Mouse (Mus musculus) ovary, postnatal 36 days (tissue): ENCODE measurements around the gene Mrpl41.

Source experiments
- DNase-seq: peaks from one replicate; pipeline ENCODE4 v3.0.0; 2022; ENCODE audit warnings: low spot score, mixed read lengths

Gene Mrpl41

GRCm38 (mm10) chr2:24935057-24935796 lies 39.7 kb downstream of the Mrpl41 start, which contains the start of gene Arrdc1:
TSS of gene Arrdc1 (minus strand) at chr2:24935252.
- peak; percentile 92 for DNase-seq

DNA sequence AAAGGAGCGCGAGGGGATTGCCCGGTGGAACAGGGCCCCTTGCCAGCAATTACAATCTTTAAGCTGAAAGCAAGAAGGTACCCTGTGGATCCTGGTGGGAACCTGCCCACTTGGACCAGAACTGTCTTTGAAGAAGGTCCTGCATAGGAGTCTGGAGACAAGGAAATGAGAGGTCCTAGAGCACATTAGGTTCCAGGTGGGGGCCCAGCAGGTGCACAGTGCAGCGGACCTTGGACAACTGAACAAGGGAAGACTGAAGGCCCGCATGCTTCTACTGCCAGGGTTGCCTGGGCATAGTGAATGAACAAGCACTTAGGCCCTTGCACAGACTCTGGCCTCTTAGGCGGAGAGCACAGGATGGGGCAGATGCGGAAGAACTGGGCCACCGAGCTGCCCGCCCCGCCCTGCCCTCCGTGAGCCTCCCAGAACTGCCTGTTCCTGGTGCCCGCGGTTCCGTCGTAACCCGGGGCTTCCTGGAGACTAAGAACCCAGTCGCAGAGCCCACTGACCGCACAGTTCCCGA lies 40.4 kb downstream of the Mrpl41 start:
- no peak for DNase-seq

DNA sequence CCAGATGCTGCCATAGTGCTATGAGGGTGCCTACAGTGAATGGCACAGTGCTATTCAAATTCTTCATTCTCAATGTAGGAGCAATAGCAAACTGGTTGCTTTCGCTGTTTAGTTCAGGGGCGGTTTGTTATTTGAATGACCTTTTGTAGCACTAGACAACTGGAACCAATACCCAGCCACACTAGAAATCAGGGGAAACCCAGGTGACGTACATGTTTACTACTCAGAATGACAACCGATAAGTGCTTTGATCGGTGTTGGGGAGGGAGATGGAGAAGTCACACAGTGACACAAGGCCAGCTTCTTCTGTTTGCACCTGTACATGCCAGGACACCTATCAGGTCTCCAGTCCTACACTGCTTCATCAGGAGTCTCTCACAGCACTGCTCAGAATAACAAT lies 45.3 kb downstream of the Mrpl41 start:
- no peak for DNase-seq

DNA sequence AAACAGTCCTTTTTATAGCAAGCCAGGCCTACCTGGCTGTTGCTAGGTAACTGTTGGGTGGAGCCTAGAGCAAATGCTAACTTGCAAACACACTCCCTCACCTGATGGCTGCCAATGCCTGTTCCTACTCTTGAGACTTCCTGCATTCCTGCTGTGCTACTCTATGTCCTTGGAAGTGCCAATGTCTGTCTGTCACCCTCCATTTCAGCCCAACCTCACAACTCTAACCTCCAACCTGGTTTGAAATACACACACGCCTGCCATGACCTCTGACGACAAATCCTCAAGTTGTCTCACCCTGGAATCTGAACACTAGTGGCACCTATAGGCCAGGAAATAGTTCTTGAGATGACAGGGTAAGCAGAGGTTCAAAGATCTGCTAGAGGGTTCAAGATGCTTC lies 45.8 kb downstream of the Mrpl41 start:
- no peak for DNase-seq

DNA sequence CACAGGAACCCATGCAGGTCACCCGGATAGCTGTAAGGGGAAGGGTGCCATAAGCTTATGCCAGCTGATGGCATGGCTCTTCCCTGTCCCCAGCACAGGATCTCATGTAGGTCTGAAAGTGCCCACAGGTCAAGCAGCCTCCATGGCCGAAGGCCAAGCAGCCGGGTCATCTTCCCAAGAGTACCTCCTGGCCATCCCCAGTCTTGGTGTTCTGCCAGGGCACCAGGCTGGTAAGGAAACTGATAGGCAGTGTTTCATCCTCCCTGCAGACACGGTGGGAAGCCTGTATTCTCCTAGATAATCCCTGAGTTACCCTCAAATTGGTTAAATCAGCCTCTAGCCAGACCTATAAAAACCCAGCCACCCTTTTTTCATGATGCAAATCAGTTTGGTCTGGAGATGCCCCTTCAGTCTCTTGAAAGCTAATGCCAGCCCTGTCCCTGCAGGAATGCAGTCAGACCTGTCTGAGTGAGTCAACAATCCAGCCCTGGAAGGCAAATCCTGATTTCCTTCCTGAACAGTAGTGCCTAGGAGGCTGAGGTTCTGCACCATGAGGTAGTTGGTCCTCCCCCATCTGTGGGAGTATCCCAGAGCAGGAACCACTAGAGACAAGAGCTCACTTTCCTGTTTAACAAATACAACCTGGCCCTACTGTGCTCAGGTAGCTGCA lies 47.0 kb downstream of the Mrpl41 start:
- peak; percentile 44 for DNase-seq

DNA sequence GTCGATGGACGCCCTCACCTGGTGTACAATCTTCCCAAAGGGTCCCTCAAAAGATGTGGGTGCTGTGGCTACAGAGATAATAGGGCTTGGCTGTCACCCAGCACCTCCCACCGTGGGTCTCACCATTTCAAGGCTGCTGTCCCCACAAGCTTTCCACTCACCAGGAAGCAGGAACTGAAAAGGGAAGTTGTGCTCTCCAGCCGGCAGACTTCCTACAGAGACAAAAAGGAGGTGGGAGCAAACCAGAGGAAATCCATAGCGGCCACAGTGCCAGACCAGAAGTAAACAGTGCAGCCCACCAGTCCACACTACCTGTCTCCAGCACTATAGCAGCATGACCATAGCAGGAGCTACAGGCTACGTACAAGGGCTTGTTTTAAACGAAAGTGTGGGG lies 47.9 kb downstream of the Mrpl41 start:
- DNase-seq, result no peak

DNA sequence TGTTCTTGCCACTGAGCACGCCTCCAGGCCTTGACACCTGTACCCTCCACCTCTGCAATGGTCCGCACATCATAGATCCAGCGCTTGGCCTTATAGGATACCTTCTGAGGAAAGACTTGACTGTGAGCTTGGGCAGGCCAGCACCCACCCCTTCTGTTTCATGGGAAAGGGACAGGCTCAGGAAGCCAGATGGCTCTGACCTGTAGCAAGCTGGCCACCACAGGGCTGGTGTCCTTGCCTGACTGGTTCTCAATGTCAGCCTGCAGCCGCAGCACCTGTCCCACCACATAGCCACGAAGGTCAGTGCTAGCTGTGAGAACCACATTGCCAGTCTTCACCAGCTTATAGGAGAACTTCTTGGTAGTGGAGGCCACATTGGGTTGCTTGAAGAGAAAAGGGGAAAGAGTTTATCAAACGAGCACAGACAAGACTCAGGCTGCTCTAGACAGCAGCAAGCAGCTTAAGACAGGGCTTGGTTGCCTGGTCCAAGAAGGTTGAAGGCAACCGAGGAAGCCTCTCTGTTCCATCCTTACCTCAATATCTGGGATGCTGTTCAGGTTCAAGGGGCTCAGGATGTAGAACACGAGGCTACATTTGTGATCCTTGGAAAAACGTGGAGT lies 48.4 kb downstream of the Mrpl41 start:
- no peak for DNase-seq

GRCm38 (mm10) chr2:24925284-24925683 lies 49.6 kb downstream of the Mrpl41 start:
- no peak for DNase-seq
